Mouse (Mus musculus) midbrain, embryonic 11.5 days (tissue): ENCODE measurements around the gene Chaf1b. TPM values are rescaled to one million over a fixed set of nuclear protein-coding genes. Genes with fewer than 3 reads are reported as not detected.
A peak's percentile ranks its signal among the peaks of the same experiment; 100 is the strongest.

Source experiments
- ATAC-seq: fragments of 200-750 bp; cut with Nextera tagmentation; 2 replicates; pipeline ENCODE4 v1.8.0; 2017; ENCODE audit warnings: moderate TSS enrichment, moderate library complexity; ENCODE audit not compliant: low FRiP score
- DNase-seq: peaks from one replicate; pipeline ENCODE4 v3.0.0; 2015; ENCODE audit warnings: low spot score; ENCODE audit errors: missing footprints
- H3K27ac ChIP-seq: fragments of 300-500 bp; sonication (generic); 2 replicates; pipeline ENCODE4 v1.5.1; 2014; ENCODE audit warnings: low read depth, low read length
- H3K27me3 ChIP-seq: fragments of 300-500 bp; sonication (generic); 2 replicates; pipeline ENCODE4 v1.6.1; 2014; ENCODE audit warnings: mild to moderate bottlenecking, low read length, moderate library complexity, mixed read lengths; ENCODE audit not compliant: control insufficient read depth, insufficient read depth
- H3K36me3 ChIP-seq: fragments of 300-500 bp; sonication (generic); 2 replicates; pipeline ENCODE4 v1.6.1; 2014; ENCODE audit warnings: mild to moderate bottlenecking, low read length, moderate library complexity, mixed read lengths; ENCODE audit not compliant: control insufficient read depth, insufficient read depth
- H3K4me1 ChIP-seq: fragments of 300-500 bp; sonication (generic); 2 replicates; pipeline ENCODE4 v1.6.1; 2014; ENCODE audit warnings: low read length; ENCODE audit not compliant: control insufficient read depth, insufficient read depth
- H3K4me2 ChIP-seq: fragments of 300-500 bp; sonication (generic); 2 replicates; pipeline ENCODE4 v1.6.1; 2014; ENCODE audit warnings: mild to moderate bottlenecking, moderate library complexity
- H3K4me3 ChIP-seq: fragments of 300-500 bp; sonication (generic); 2 replicates; pipeline ENCODE4 v1.5.1; 2014; ENCODE audit warnings: low read depth, low read length
- H3K9ac ChIP-seq: fragments of 300-500 bp; sonication (generic); 2 replicates; pipeline ENCODE4 v1.6.1; 2014; ENCODE audit warnings: low read length
- H3K9me3 ChIP-seq: fragments of 300-500 bp; sonication (generic); 2 replicates; pipeline ENCODE4 v1.6.1; 2016; ENCODE audit warnings: low read length; ENCODE audit not compliant: control insufficient read depth
- WGBS: fragments of 180-500 bp; shearing (Covaris S2); extraction: QIAGEN DNeasy Blood & Tissue Kit; methylation state at CpG from one replicate; pipeline ENCODE4 v1.1.7; 2014; 5-methylcytosine and 5-hydroxymethylcytosine counted together
- polyA plus RNA-seq: library from polyadenylated mRNA; unstranded; fragments of >200 nt; fragmentation: Nextera tagmentation; extraction: Ambion mirVana; gene quantifications from 2 replicates; pipeline ENCODE4 v1.2.1, GENCODE M21; 2014

Gene Chaf1b
- polyA plus RNA-seq, 1 experiment from 2014 or later: 102 TPM

GRCm38 (mm10) chr16:93910735-93911665 is 27.3 kb downstream of the Chaf1b start:
- Histone ChIP-seq H3K27ac (no peak overlapping the region), H3K4me1 (no peaks in the 10 kb centered on the region), H3K27me3 (no peaks in the 10 kb centered on the region; the same call in 1 of the 2 replicates), H3K4me3 (no peak overlapping the region), H3K36me3 (0 out of 2 replicates have a peak, but pooled peaks cover 2% of the 10 kb centered on the region), H3K9ac (no peak overlapping the region), H3K9me3 (no peaks in the 10 kb centered on the region), H3K4me2 (no peak overlapping the region)
- 69% methylated on average over 28 of the region's 28 CpGs for WGBS
- DNase-seq (no peak), ATAC-seq (0 out of 2 replicates have a peak, but pooled peaks have one; percentile 19)

- WGBS: 78% methylated on average over 5 of the region's 5 CpGs
- DNase-seq: no peak
- Histone ChIP-seq H3K4me1 (no peaks in the 10 kb centered on the region), H3K9ac (no peak overlapping the region), H3K9me3 (no peaks in the 10 kb centered on the region), H3K4me2 (no peak overlapping the region), H3K36me3 (no peaks in the 10 kb centered on the region), H3K27me3 (no peaks in the 10 kb centered on the region; the same call in 1 of the 2 replicates), H3K27ac (no peak overlapping the region), H3K4me3 (no peak overlapping the region)
- no peak for ATAC-seq
Measured at GRCm38 (mm10) chr16:93912158-93912557, 28.5 kb downstream of the Chaf1b start.

GRCm38 (mm10) chr16:93912808-93913207 is 29.1 kb downstream of the Chaf1b start:
- WGBS: 75% methylated on average over 3 of the region's 3 CpGs

DNA sequence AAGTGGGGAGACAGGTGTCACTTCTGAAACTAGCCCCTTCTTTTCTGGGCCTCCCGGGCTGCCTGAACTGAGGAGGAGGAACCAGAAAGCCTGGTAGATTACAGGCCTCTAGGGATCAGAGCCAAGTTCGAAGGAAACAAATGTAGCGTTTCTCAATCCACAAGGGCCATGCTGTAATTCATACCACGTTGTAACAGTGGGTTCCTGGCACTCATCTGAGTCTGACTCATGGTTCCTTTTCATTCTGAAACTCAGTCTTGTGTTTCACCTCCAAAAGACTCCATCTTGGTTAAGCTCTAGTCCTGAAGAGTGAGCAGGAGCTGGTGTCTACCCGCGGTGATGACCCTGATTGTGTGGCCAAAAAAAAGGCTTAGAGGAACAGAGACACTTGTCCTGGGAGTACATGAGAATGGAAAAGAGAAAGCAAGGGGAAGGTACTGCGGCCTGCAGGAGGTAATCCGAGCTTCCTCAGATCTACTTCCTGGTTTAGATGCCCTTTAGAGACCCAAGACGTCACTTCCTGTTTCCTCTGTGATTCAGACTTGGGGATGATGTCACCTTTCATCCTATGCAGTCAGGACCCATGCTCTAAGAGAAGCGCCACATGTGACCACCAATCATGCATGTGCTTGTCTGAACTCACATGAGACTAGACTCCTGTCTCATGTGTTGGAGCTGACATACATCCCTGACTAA is 30.3 kb downstream of the Chaf1b start:
- no peak for ATAC-seq
- Histone ChIP-seq H3K36me3 (no peaks in the 10 kb centered on the region), H3K27me3 (no peaks in the 10 kb centered on the region; the same call in 1 of the 2 replicates), H3K4me3 (no peak overlapping the region), H3K9ac (no peak overlapping the region), H3K4me1 (no peaks in the 10 kb centered on the region), H3K9me3 (no peaks in the 10 kb centered on the region), H3K4me2 (no peak overlapping the region), H3K27ac (no peak overlapping the region)
- DNase-seq: no peak
- WGBS: 81% methylated on average over 10 of the region's 10 CpGs

More at GRCm38 (mm10) chr16:93912808-93913207, 29.1 kb downstream of the Chaf1b start:
- no peak overlapping the region for H3K4me3 ChIP-seq
- DNase-seq (no peak), ATAC-seq (no peak)
- H3K4me1 ChIP-seq: no peaks in the 10 kb centered on the region
- H3K9ac ChIP-seq: no peak overlapping the region
- H3K36me3 ChIP-seq: no peaks in the 10 kb centered on the region
- H3K27me3 ChIP-seq: no peaks in the 10 kb centered on the region; the same call in 1 of the 2 replicates
- H3K4me2 ChIP-seq: no peak overlapping the region
- H3K9me3 ChIP-seq: no peaks in the 10 kb centered on the region
- H3K27ac ChIP-seq: no peak overlapping the region

DNA sequence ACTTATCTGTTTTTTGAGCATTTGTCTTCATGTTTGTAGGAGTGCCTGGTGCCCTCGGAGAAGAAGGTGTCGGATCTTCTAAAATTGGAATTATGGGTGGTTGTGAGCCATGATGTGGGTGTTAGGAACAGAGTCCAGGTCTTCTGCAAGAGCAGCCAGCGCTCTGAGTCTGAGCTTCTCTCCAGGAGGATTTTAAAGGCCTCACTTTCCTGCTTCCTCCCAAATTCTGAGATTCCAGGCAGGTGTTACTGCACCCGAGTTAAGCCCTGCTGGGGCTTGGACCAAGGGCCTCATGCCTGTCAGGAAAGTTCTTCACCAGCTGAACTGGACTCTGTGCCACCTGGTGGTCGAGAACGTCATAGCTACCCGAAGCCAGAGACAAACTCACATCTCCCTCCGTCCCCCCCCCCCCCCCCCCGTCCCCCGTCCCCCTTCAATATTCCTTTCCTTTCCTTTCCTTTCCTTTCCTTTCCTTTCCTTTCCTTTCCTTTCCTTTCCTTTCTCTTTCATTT is 31.7 kb downstream of the Chaf1b start:
- H3K4me1 ChIP-seq: no peaks in the 10 kb centered on the region
- no peaks in the 10 kb centered on the region for H3K36me3 ChIP-seq
- no peaks in the 10 kb centered on the region; the same call in 1 of the 2 replicates for H3K27me3 ChIP-seq
- no peaks in the 10 kb centered on the region for H3K9me3 ChIP-seq
- H3K27ac ChIP-seq: no peak overlapping the region
- DNase-seq (no peak), ATAC-seq (no peak)
- H3K4me3 ChIP-seq: no peak overlapping the region
- H3K9ac ChIP-seq: no peak overlapping the region
- H3K4me2 ChIP-seq: no peak overlapping the region
- 39% methylated on average over 8 of the region's 10 CpGs for WGBS

- Histone ChIP-seq H3K4me2 (peak overlapping the region; percentile 23; the same call in 1 of the 2 replicates), H3K27me3 (no peaks in the 10 kb centered on the region; the same call in 1 of the 2 replicates), H3K9ac (no peak overlapping the region), H3K4me3 (no peak overlapping the region), H3K4me1 (no peaks in the 10 kb centered on the region), H3K9me3 (no peaks in the 10 kb centered on the region), H3K36me3 (no peaks in the 10 kb centered on the region), H3K27ac (no peak overlapping the region)
- WGBS: 49% methylated on average over 18 of the region's 22 CpGs
- ATAC-seq (peak; percentile 51), DNase-seq (peak; percentile 99)
Measured at GRCm38 (mm10) chr16:93917712-93918678, 34.3 kb downstream of the Chaf1b start.

DNA sequence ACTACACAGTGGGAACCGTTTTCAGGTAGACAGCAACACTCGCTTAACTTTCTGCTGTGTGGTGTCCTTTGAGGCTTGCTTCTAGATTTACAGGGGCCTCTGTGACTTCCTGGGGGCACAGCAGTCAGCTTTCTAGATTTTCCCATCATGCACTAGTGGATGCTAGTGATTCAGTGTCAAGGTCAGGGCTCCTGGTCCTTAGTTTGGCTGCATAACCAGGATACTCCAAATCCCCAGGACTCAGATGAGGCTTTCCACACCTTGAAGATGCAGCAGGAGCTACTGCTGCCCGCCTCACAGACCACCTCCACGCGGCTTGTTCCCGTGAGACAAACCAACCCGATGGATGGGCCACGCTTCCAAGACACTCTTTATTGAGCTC is 35.0 kb downstream of the Chaf1b start:
- Histone ChIP-seq H3K9ac (no peak overlapping the region), H3K36me3 (no peaks in the 10 kb centered on the region), H3K4me2 (peak overlapping the region; percentile 23; the same call in 1 of the 2 replicates), H3K27me3 (no peaks in the 10 kb centered on the region; the same call in 1 of the 2 replicates), H3K9me3 (no peaks in the 10 kb centered on the region), H3K4me3 (no peak overlapping the region), H3K4me1 (no peaks in the 10 kb centered on the region), H3K27ac (no peak overlapping the region)
- ATAC-seq (peak; percentile 40; the same call in 1 of the 2 replicates), DNase-seq (no peak)
- WGBS: 66% methylated on average over 8 of the region's 8 CpGs

GRCm38 (mm10) chr16:93919189-93919588 is 35.5 kb downstream of the Chaf1b start:
- Histone ChIP-seq H3K27ac (no peak overlapping the region), H3K36me3 (no peaks in the 10 kb centered on the region), H3K9me3 (no peaks in the 10 kb centered on the region), H3K27me3 (no peaks in the 10 kb centered on the region; the same call in 1 of the 2 replicates), H3K4me2 (no peak overlapping the region), H3K4me3 (no peak overlapping the region), H3K4me1 (no peaks in the 10 kb centered on the region), H3K9ac (no peak overlapping the region)
- 80% methylated on average over 20 of the region's 20 CpGs for WGBS
- ATAC-seq: no peak
- DNase-seq: no peak
